Mouse (Mus musculus) heart, adult 2 months (tissue): Measurements from ENCODE around the gene Tescl.

Source experiments
- CTCF ChIP-seq: fragments of 200-600 bp; IDR thresholded peaks from 2 replicates; pipeline ENCODE4 v1.8.1; 2022; ENCODE audit warnings: antibody characterized with exemption, mild to moderate bottlenecking, moderate library complexity
- EP300 ChIP-seq: fragments of 200-500 bp; IDR thresholded peaks from 2 replicates; pipeline ENCODE4 v1.6.1; 2011; ENCODE audit warnings: low read depth, low read length, control low read depth; ENCODE audit not compliant: insufficient read depth

- TF ChIP-seq CTCF (no peak), EP300 (no peak)
Observed at GRCm38 (mm10) chr7:24297361-24298095, 36.2 kb downstream of the Tescl start.
